Mouse (Mus musculus) hindbrain, embryonic 16.5 days (tissue): Measurements from ENCODE around the gene Spef1. TPM values are rescaled to one million over a fixed set of nuclear protein-coding genes. Genes with fewer than 3 reads are reported as not detected.

Experiments
- ATAC-seq: fragments of 200-750 bp; cut with Nextera tagmentation; 2 replicates; pipeline ENCODE4 v1.8.0; 2017; ENCODE audit warnings: moderate TSS enrichment, moderate library complexity
- H3K27ac ChIP-seq: fragments of 300-500 bp; sonication (generic); 2 replicates; pipeline ENCODE4 v1.5.1; 2014; ENCODE audit warnings: low read depth, mild to moderate bottlenecking, control low read depth, low read length, moderate library complexity
- H3K27me3 ChIP-seq: fragments of 300-500 bp; sonication (generic); replicated peaks from 2 replicates; pipeline ENCODE4 v1.6.1; 2014; ENCODE audit warnings: low read length; ENCODE audit not compliant: control insufficient read depth, insufficient read depth
- H3K36me3 ChIP-seq: fragments of 300-500 bp; sonication (generic); 2 replicates; pipeline ENCODE4 v1.6.1; 2014; ENCODE audit warnings: mild to moderate bottlenecking, low read length, moderate library complexity, mixed read lengths; ENCODE audit not compliant: control insufficient read depth, insufficient read depth
- H3K4me1 ChIP-seq: fragments of 300-500 bp; sonication (generic); 2 replicates; pipeline ENCODE4 v1.6.1; 2014; ENCODE audit warnings: low read depth, low read length; ENCODE audit not compliant: control insufficient read depth, insufficient read depth
- H3K4me2 ChIP-seq: fragments of 300-500 bp; sonication (generic); 2 replicates; pipeline ENCODE4 v1.6.1; 2014; ENCODE audit warnings: mild to moderate bottlenecking, low read length, control low read depth, moderate library complexity
- H3K4me3 ChIP-seq: fragments of 300-500 bp; sonication (generic); 2 replicates; pipeline ENCODE4 v1.5.1; 2014; ENCODE audit warnings: mild to moderate bottlenecking, low read length, control low read depth, moderate library complexity
- H3K9ac ChIP-seq: fragments of 300-500 bp; sonication (generic); 2 replicates; pipeline ENCODE4 v1.6.1; 2014; ENCODE audit warnings: low read depth, mild to moderate bottlenecking, control low read depth, low read length, moderate library complexity
- H3K9me3 ChIP-seq: fragments of 300-500 bp; sonication (generic); 2 replicates; pipeline ENCODE4 v1.6.1; 2014; ENCODE audit warnings: mild to moderate bottlenecking, low read length, moderate library complexity; ENCODE audit not compliant: control insufficient read depth
- WGBS: fragments of 180-500 bp; shearing (Covaris S2); extraction: QIAGEN DNeasy Blood & Tissue Kit; methylation state at CpG from one replicate; pipeline ENCODE4 v1.1.7; 2014; 5-methylcytosine and 5-hydroxymethylcytosine counted together
- polyA plus RNA-seq: library from polyadenylated mRNA; unstranded; fragments of >200 nt; fragmentation: Nextera tagmentation; extraction: Ambion mirVana; gene quantifications from 2 replicates; pipeline ENCODE4 v1.2.1, GENCODE M21; 2015

Gene Spef1
- polyA plus RNA-seq, 1 experiment from 2014 or later = 8.0 TPM

DNA sequence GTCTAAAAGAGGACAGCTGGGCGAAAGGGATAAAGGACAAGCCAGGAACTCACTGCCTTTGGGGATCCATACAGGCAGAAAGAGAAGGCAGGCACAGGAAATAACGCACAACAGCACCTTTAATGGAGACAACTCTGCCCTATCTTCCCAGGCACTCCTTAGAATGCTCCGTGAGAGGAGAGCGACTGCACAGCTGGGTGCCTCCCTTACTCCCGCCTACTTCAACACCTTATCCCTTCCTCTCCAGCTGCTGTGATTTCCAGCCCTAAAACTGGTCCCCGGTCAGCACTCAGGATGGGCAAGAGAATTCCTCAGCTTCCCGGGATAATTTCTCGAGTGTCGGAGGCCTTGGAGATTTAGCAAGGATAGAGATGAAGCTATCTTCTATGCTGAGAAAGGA lies 16.1 kb downstream of the Spef1 start:
- no peak overlapping the region for H3K27ac ChIP-seq
- no peak overlapping the region for H3K9ac ChIP-seq
- 28% methylated on average over 9 of the region's 9 CpGs for WGBS
- ATAC-seq = no peak
- H3K4me3 ChIP-seq = no peak overlapping the region
- no peaks in the 10 kb centered on the region for H3K9me3 ChIP-seq
- peaks cover 13% of the 10 kb centered on the region for H3K4me1 ChIP-seq
- peaks cover 15% of the 10 kb centered on the region for H3K27me3 ChIP-seq
- no peak overlapping the region for H3K4me2 ChIP-seq
- no peaks in the 10 kb centered on the region for H3K36me3 ChIP-seq

DNA sequence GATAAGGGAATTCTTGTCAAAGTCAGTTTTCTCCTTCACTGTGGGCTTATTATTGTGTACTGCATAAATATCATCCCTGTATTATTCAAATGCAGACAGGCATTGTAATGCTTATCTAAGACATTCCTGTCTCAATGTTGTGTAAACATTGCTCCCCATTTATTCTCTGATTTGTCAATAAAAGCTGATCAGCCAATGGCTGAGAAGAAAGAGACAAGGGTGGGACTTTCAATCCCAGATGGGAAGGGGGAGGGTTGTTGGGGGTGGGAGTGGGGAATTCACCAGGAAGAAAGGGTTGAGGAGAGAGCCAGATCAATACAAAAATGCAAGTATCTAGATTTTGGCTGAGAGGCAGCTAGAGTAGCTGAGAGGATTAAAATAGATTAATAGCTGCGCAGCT lies 18.2 kb downstream of the Spef1 start:
- H3K9ac ChIP-seq = no peak overlapping the region
- peaks cover 15% of the 10 kb centered on the region for H3K27me3 ChIP-seq
- ATAC-seq = no peak
- H3K36me3 ChIP-seq = no peaks in the 10 kb centered on the region
- no peak overlapping the region for H3K27ac ChIP-seq
- peaks cover under 1% of the 10 kb centered on the region for H3K4me1 ChIP-seq
- H3K9me3 ChIP-seq = no peaks in the 10 kb centered on the region
- WGBS = 72% methylated on average over 1 of the region's 1 CpGs
- no peak overlapping the region for H3K4me3 ChIP-seq
- no peak overlapping the region for H3K4me2 ChIP-seq

DNA sequence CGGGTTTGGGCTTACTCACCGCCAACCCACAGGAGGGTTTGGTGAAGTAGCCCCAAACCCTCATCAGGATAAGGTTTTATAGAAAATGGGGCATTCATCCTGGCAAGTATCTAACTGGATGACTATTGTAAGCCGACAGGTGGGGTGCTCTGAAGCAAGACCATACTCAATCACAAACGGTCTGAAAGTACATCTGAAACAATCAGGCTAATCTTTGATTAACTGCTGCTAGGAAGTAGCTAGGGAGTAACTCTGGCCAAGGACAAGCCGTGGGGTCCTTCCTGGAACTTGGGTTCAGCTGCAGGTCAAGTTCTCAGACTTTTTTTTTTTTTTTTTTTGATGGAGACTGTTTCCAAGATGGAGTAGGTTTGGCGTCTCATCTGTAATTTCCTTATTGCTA lies 19.1 kb downstream of the Spef1 start:
- no peak overlapping the region for H3K27ac ChIP-seq

DNA sequence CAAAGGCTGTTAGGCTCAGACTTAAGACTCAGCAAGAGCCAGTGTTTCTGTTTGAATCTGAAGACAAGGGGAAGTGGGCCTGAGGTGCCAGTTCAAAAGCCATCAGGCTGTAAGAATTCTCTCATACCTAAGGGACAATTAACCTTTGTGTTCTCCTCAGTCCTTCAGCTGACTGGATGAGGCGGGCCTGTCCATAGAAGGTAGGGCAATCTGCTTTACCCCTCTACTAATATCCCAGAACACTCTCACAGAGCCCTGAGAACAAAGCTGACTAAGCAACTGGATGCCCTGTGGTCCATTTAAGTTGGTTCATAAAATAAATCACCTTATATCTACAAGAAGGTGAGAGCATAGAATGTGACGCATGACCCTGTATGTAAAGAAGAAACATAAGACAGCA lies 20.9 kb downstream of the Spef1 start:
- H3K27me3 ChIP-seq = no peaks in the 10 kb centered on the region
- H3K36me3 ChIP-seq = no peaks in the 10 kb centered on the region
- no peak overlapping the region for H3K9ac ChIP-seq
- no peak for ATAC-seq
- H3K27ac ChIP-seq = no peak overlapping the region
- H3K4me2 ChIP-seq = no peak overlapping the region
- H3K4me3 ChIP-seq = no peak overlapping the region
- no peaks in the 10 kb centered on the region for H3K4me1 ChIP-seq
- H3K9me3 ChIP-seq = no peaks in the 10 kb centered on the region
- WGBS = 88% methylated on average over 2 of the region's 2 CpGs

More for the DNA sequence above, 19.1 kb downstream of the Spef1 start:
- ATAC-seq = no peak
- Histone ChIP-seq H3K27me3 (peaks cover 14% of the 10 kb centered on the region), H3K9ac (no peak overlapping the region), H3K9me3 (no peaks in the 10 kb centered on the region), H3K4me1 (no peaks in the 10 kb centered on the region), H3K36me3 (no peaks in the 10 kb centered on the region), H3K4me3 (no peak overlapping the region), H3K4me2 (no peak overlapping the region)
- WGBS = 84% methylated on average over 6 of the region's 6 CpGs

DNA sequence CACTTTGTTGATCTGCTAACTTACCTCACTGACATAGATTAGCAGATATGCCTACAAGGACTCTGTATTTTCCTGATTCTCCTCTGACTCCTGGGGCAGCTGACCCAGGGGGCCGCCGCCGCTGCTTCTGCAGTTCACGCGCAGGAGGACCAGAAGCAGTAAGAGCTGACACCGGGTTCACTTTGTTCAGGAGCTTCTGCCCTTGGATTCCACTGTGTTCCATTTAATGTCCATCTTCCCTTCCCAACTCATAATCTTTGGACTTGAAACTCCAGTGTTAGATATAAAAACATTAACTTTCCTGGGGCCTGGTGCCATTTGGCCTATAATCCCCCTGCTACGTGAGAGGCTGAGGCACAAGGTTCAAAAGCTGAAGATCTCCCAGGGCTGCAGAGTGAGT lies 23.2 kb downstream of the Spef1 start:
- Histone ChIP-seq H3K27me3 (no peaks in the 10 kb centered on the region), H3K9me3 (no peaks in the 10 kb centered on the region), H3K4me3 (no peak overlapping the region), H3K4me2 (no peak overlapping the region), H3K4me1 (peaks cover 6% of the 10 kb centered on the region), H3K27ac (no peak overlapping the region), H3K36me3 (no peaks in the 10 kb centered on the region), H3K9ac (no peak overlapping the region)
- 79% methylated on average over 7 of the region's 7 CpGs for WGBS
- no peak for ATAC-seq

DNA sequence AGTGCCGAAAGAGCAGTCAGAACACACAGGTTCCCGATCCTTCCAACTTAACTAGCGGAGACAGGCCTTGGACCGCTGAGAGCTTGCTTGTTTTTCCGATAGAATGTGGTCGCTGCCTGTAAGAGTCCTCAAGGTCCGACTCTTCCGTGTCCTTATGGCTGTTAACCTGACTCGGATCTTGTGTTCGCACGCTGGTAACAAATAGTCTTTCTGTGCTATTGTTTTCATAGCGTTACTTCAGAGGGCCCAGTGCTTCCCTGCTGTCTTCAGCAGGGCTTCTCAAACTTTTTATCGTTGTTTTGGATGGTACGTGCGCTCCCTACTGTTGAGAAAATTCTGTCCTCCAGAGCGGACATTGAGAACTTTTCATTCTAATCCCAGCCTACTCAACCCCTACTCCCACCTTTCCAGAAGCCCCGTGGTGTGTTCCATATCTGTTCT lies 26.4 kb downstream of the Spef1 start:
- no peak for ATAC-seq
- Histone ChIP-seq H3K4me1 (peaks cover 23% of the 10 kb centered on the region), H3K4me2 (peak overlapping the region; percentile 73), H3K27me3 (no peaks in the 10 kb centered on the region), H3K9me3 (no peaks in the 10 kb centered on the region), H3K4me3 (peak overlapping the region; percentile 77), H3K27ac (peak overlapping the region; percentile 83), H3K36me3 (no peaks in the 10 kb centered on the region), H3K9ac (peak overlapping the region; percentile 55)
- under 1% methylated on average over 17 of the region's 17 CpGs for WGBS

DNA sequence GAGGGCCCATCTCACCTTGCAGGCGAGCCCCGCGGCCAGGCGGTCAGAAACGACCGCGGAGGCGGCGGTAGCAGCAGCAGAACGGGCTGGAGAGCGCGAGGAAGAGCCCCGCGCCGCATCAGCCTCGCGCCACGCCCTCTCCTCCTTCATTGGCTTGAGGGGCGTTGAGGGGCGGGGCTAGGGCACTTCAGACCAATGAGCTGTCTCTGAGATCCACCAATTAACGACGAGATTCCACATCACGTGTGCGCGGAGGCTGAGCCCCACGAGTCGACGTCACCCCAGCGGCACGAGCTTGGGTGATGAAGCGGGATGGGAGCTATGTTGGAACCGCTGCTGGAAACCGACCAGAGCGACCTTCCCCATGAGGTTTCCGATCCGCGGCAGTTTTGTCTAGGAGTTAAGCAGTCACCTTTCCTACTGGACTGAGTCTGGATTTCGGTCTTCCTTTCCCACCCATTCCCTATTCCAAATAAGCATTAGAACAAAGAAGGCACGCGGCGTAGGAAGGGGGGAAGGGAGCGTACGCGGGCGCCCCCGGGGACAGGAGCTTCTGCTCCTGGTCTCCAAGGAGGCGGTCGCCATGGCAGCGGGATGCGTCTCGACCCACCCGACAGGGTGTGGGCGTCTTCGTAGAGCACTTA lies 27.0 kb downstream of the Spef1 start, which contains the start of gene 1700037H04Rik:
Gene 1700037H04Rik (minus strand): TSS at position 144 of the 644 bp plus-strand sequence.
- H3K4me3 ChIP-seq = peak within 1 kb of the TSS; percentile 77
- no peaks in the 10 kb centered on the region for H3K27me3 ChIP-seq
- H3K9me3 ChIP-seq = no peaks in the 10 kb centered on the region
- ATAC-seq = peak; percentile 98
- peak within 1 kb of the TSS; percentile 83 for H3K27ac ChIP-seq
- WGBS = 0% methylated on average over 54 of the region's 54 CpGs
- H3K36me3 ChIP-seq = no peaks in the 10 kb centered on the region
- H3K9ac ChIP-seq = peak within 1 kb of the TSS; percentile 83
- peak within 1 kb of the TSS; percentile 94 for H3K4me2 ChIP-seq
- H3K4me1 ChIP-seq = peaks cover 23% of the 10 kb centered on the region

DNA sequence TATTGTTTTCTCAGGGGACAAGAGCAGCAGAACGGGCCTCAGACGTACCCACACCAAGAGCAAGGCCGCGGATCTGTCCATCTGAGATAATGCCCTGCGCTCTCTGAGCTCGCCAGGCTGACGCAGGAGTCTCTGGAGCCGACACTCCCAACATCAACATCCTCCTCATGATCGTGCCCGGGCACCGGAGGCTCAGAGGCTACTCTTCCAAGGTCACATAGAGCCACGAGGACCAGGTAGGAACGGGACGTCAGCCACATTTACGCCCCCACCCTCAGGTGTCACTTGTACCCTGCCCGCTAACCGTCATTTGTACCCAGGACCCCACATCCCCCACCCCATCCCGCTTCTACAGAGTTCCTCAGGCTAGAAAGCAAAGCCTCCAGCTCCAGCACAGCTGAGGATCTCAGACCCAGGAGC lies 27.6 kb downstream of the Spef1 start:
- under 1% methylated on average over 17 of the region's 18 CpGs for WGBS
- Histone ChIP-seq H3K4me3 (peak overlapping the region; percentile 77), H3K27me3 (no peaks in the 10 kb centered on the region), H3K9me3 (no peaks in the 10 kb centered on the region), H3K36me3 (no peaks in the 10 kb centered on the region), H3K27ac (peak overlapping the region; percentile 81), H3K9ac (peak overlapping the region; percentile 83), H3K4me1 (peaks cover 23% of the 10 kb centered on the region), H3K4me2 (peak overlapping the region; percentile 94)
- peak; percentile 80 for ATAC-seq

DNA sequence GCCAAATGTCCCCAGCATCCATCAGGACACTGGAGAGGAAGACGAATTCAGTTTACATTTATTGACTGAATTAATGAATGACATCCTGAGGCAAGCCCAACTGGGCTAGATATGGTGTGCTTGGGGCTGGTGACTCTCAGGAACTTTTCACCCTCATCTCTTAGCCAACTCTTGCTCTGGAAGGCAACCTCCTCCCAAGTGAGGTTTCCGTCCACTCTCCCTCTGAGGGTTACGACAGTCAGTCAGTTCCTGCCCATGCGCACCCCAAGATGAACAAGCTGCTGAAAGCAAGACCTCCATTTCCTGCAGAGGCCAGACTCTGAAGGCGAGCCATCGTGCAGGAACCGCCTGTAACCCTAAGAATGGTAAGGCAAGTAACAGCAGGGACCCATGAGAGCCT lies 30.1 kb downstream of the Spef1 start:
- no peak overlapping the region for H3K4me2 ChIP-seq
- H3K4me3 ChIP-seq = no peak overlapping the region
- no peak for ATAC-seq
- H3K27ac ChIP-seq = no peak overlapping the region
- peaks cover 23% of the 10 kb centered on the region for H3K4me1 ChIP-seq
- no peaks in the 10 kb centered on the region for H3K9me3 ChIP-seq
- H3K9ac ChIP-seq = no peak overlapping the region
- 0 out of 2 replicates have a peak, but pooled peaks cover 2% of the 10 kb centered on the region for H3K36me3 ChIP-seq
- H3K27me3 ChIP-seq = no peaks in the 10 kb centered on the region
- WGBS = 92% methylated on average over 7 of the region's 7 CpGs
